Mouse (Mus musculus): ENCODE measurements at regions not wholly inside any gene's neighbourhood (a gene's known extent, or its start where the extent isn't known, plus 50 kb on each side); places are given as distances from the start of the nearest gene placed in this dataset.

GRCm38 (mm10) chr12:9862301-9862700 is 292.4 kb downstream of the Osr1 start:
- TF ChIP-seq USF1 (IDR thresholded peaks at IDR 0.05; ENCODE audit: low read depth, low read length) (no peak), ELF1 (IDR thresholded peaks at IDR 0.05; ENCODE audit: low read depth, low read length) (no peak), NRF1 (IDR thresholded peaks at IDR 0.05; ENCODE audit: insufficient read depth, low read depth, low read length, poor library complexity, severe bottlenecking) (no peak), CHD2 (IDR thresholded peaks at IDR 0.05; ENCODE audit: low read length) (no peak), UBTF (IDR thresholded peaks at IDR 0.05; ENCODE audit: borderline replicate concordance, insufficient read depth, low read depth, low read length) (no peak), SIN3A (IDR thresholded peaks at IDR 0.05; ENCODE audit: low read length) (no peak), RCOR1 (IDR thresholded peaks at IDR 0.05; ENCODE audit: low read depth, low read length) (no peak), GATA1 (IDR thresholded peaks at IDR 0.05; ENCODE audit: low read depth, low read length) (no peak), MAFK (IDR thresholded peaks at IDR 0.05; ENCODE audit: borderline replicate concordance, low read depth, low read length) (no peak), NELFE (IDR thresholded peaks at IDR 0.05; ENCODE audit: low read depth, low read length) (no peak), BHLHE40 (IDR thresholded peaks at IDR 0.05; ENCODE audit: borderline replicate concordance, low read depth, low read length) (no peak), EP300 (IDR thresholded peaks at IDR 0.05; ENCODE audit: low read depth in 1 of 2, low read length in 2 of 2) (no peak), MYB (IDR thresholded peaks at IDR 0.05; ENCODE audit: low read depth, low read length) (no peak), RAD21 (IDR thresholded peaks at IDR 0.05; ENCODE audit: low read depth, low read length) (no peak), ZKSCAN1 (IDR thresholded peaks at IDR 0.05; ENCODE audit: low read depth, low read length) (no peak), USF2 (IDR thresholded peaks at IDR 0.05; ENCODE audit: borderline replicate concordance in 1 of 2, insufficient read depth in 1 of 2, low read depth in 1 of 2, low read length in 2 of 2) (no peak), ETS1 (IDR thresholded peaks at IDR 0.05; ENCODE audit: low read depth, low read length) (no peak), CHD1 (IDR thresholded peaks at IDR 0.05; ENCODE audit: low read depth, low read length) (no peak), MYC (IDR thresholded peaks at IDR 0.05; ENCODE audit: low read depth, low read length) (no peak), MAX (IDR thresholded peaks at IDR 0.05; ENCODE audit: low read length) (no peak)
- H3K36me3 ChIP-seq (ENCODE audit: control insufficient read depth in 1 of 2, insufficient read depth in 2 of 2, low read length in 2 of 2), result no peaks in the 10 kb centered on the region

GRCm38 (mm10) chr12:9872236-9872635 is 302.3 kb downstream of the Osr1 start:
- Histone ChIP-seq H3K9ac (ENCODE audit: control insufficient read depth, low read depth, low read length, poor library complexity, severe bottlenecking) (no peak overlapping the region), H3K4me3 (ENCODE audit: control insufficient read depth in 1 of 2, insufficient read depth in 1 of 2, low read depth in 2 of 2, low read length in 2 of 2) (no peak overlapping the region), H3K9me3 (replicated peaks; ENCODE audit: insufficient read depth, low read length) (no peaks in the 10 kb centered on the region), H3K4me1 (ENCODE audit: control insufficient read depth in 1 of 2, insufficient read depth in 2 of 2, low read length in 2 of 2) (no peaks in the 10 kb centered on the region), H3K36me3 (ENCODE audit: control insufficient read depth in 1 of 2, insufficient read depth in 2 of 2, low read length in 2 of 2) (no peaks in the 10 kb centered on the region), H3K27me3 (ENCODE audit: control insufficient read depth in 1 of 2, insufficient read depth in 2 of 2, low read length in 2 of 2) (no peaks in the 10 kb centered on the region), H3K27ac (ENCODE audit: control insufficient read depth, low read depth, low read length) (no peak overlapping the region), H3K79me2 (ENCODE audit: control insufficient read depth, insufficient read depth, low read length, poor library complexity) (no peaks in the 10 kb centered on the region)
- TF ChIP-seq GABPA (IDR thresholded peaks at IDR 0.05; ENCODE audit: low read depth, low read length) (no peak), MYC (IDR thresholded peaks at IDR 0.05; ENCODE audit: low read depth, low read length) (no peak), MEF2A (IDR thresholded peaks at IDR 0.05; ENCODE audit: extremely low read depth, insufficient replicate concordance, low read depth, low read length, poor library complexity, severe bottlenecking) (no peak), POLR2AphosphoS5 (IDR thresholded peaks at IDR 0.05; ENCODE audit: borderline replicate concordance, low read depth, low read length) (no peak), ZKSCAN1 (IDR thresholded peaks at IDR 0.05; ENCODE audit: low read depth, low read length) (no peak), TBP (IDR thresholded peaks at IDR 0.05; ENCODE audit: low read depth, low read length) (no peak), SMC3 (IDR thresholded peaks at IDR 0.05; ENCODE audit: low read depth, low read length) (no peak), USF2 (IDR thresholded peaks at IDR 0.05; ENCODE audit: borderline replicate concordance in 1 of 2, insufficient read depth in 1 of 2, low read depth in 1 of 2, low read length in 2 of 2) (no peak), MAX (IDR thresholded peaks at IDR 0.05; ENCODE audit: low read length) (no peak), UBTF (IDR thresholded peaks at IDR 0.05; ENCODE audit: borderline replicate concordance, insufficient read depth, low read depth, low read length) (no peak), MAZ (IDR thresholded peaks at IDR 0.05; ENCODE audit: low read depth, low read length) (no peak), USF1 (IDR thresholded peaks at IDR 0.05; ENCODE audit: low read depth, low read length) (no peak), NELFE (IDR thresholded peaks at IDR 0.05; ENCODE audit: low read depth, low read length) (no peak), RCOR1 (IDR thresholded peaks at IDR 0.05; ENCODE audit: low read depth, low read length) (no peak)
- DNase-seq (ENCODE audit: low read depth, low spot score), result no peak

More at GRCm38 (mm10) chr12:9862301-9862700, 292.4 kb downstream of the Osr1 start:
- no peak overlapping the region for H3K27ac ChIP-seq (ENCODE audit: control insufficient read depth, low read depth, low read length)
- no peaks in the 10 kb centered on the region for H3K79me2 ChIP-seq (ENCODE audit: control insufficient read depth, insufficient read depth, low read length, poor library complexity)
- H3K27me3 ChIP-seq (ENCODE audit: control insufficient read depth in 1 of 2, insufficient read depth in 2 of 2, low read length in 2 of 2), result no peaks in the 10 kb centered on the region
- H3K4me3 ChIP-seq (ENCODE audit: control insufficient read depth in 1 of 2, insufficient read depth in 1 of 2, low read depth in 2 of 2, low read length in 2 of 2), result no peak overlapping the region
- no peak for DNase-seq (ENCODE audit: low read depth, low spot score)
- no peak overlapping the region for H3K9ac ChIP-seq (ENCODE audit: control insufficient read depth, low read depth, low read length, poor library complexity, severe bottlenecking)
- H3K4me1 ChIP-seq (ENCODE audit: control insufficient read depth in 1 of 2, insufficient read depth in 2 of 2, low read length in 2 of 2), result no peaks in the 10 kb centered on the region
- H3K9me3 ChIP-seq (replicated peaks; ENCODE audit: insufficient read depth, low read length), result no peaks in the 10 kb centered on the region

Measured in MEL (cell line).